Mouse (Mus musculus): ENCODE results near the gene Gan. TPM values are rescaled to one million over a fixed set of nuclear protein-coding genes. Genes with fewer than 3 reads are reported as not detected.

The Gan gene
- polyA plus RNA-seq, 1 experiment, result 8.4 TPM

DNA sequence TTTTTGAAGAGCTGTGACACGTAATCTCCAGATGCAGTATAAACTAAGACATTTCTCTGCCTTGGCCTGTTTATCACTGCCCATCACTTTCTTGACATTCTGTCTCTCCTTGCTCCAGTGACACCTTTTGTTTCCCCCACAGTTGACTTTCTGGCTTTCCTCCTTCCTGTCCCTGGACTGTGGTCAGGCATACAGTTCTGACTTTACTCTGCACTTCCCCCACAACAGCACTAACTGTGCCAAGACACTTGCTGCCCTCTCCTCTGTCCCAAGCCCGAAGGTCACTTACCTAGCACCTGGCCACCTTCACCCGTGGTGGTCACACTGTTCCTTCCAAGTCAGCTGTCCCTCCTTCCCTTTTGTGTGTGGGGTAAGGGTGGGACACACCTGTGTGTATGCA lies 13.9 kb downstream of the Gan start:
- no peak for TF ChIP-seq POLR2A (IDR thresholded peaks at IDR 0.05; ENCODE audit: extremely low read depth, insufficient read depth, low read length)
- no peak for TF ChIP-seq CTCF (IDR thresholded peaks at IDR 0.05; ENCODE audit: extremely low read depth, insufficient read depth, low read length)
- Histone ChIP-seq H3K4me3 (ENCODE audit: insufficient read depth, low read length) (no peak overlapping the region), H3K4me1 (ENCODE audit: control insufficient read depth, insufficient read depth, low read length) (peaks cover 2% of the 10 kb centered on the region; the same call in 1 of the 2 replicates), H3K27ac (ENCODE audit: insufficient read depth, low read length) (no peak overlapping the region)

DNA sequence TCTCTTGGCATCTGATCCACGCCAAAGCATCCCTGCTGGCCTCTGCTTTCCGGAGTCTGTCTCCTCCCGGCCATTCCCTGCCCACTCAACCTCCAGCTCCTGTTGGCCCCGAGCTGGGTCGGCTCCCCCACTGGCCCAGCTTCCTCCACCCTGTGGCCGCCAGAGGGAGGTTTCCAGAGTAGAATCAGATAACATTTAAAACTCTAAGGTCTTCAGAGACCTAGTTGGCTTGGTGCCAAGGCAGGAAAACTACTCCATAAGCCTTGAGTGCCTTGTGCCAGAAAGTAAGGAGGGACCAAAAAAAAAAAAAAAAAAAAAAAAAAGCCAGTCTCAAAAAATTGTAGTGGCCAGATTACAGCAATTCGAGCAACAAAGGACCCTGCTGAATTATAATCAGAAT lies 15.0 kb downstream of the Gan start:
- no peak overlapping the region for H3K4me3 ChIP-seq (ENCODE audit: insufficient read depth, low read length)

DNA sequence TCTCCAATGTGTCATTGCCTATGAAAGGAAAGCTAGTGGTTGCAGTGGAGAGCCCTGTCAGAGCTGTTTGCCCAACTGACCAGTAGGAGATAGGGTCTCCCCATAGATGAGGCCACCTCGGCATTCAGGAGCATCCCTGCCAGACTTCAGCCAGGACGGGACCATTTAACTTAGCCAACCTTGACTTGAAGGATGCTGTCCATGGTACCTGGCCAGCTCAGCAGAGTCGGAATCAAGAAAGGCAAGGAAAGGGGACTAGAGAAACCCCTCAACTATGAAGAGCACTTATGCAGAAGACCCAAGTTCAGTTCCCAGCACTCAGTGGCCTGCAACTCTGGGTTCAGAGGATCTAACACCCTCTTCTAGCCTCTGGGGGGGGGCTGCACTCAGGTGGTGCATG lies 15.8 kb downstream of the Gan start:
- Histone ChIP-seq H3K4me3 (ENCODE audit: insufficient read depth, low read length) (no peak overlapping the region), H3K4me1 (ENCODE audit: control insufficient read depth, insufficient read depth, low read length) (peaks cover 2% of the 10 kb centered on the region; the same call in 1 of the 2 replicates), H3K27ac (ENCODE audit: insufficient read depth, low read length) (no peak overlapping the region)
- no peak for TF ChIP-seq POLR2A (IDR thresholded peaks at IDR 0.05; ENCODE audit: extremely low read depth, insufficient read depth, low read length)
- TF ChIP-seq CTCF (IDR thresholded peaks at IDR 0.05; ENCODE audit: extremely low read depth, insufficient read depth, low read length), result no peak

More for the DNA sequence above, 15.0 kb downstream of the Gan start:
- H3K27ac ChIP-seq (ENCODE audit: insufficient read depth, low read length), result no peak overlapping the region
- peaks cover 2% of the 10 kb centered on the region; the same call in 1 of the 2 replicates for H3K4me1 ChIP-seq (ENCODE audit: control insufficient read depth, insufficient read depth, low read length)
- TF ChIP-seq CTCF (IDR thresholded peaks at IDR 0.05; ENCODE audit: extremely low read depth, insufficient read depth, low read length) (no peak), POLR2A (IDR thresholded peaks at IDR 0.05; ENCODE audit: extremely low read depth, insufficient read depth, low read length) (no peak)

DNA sequence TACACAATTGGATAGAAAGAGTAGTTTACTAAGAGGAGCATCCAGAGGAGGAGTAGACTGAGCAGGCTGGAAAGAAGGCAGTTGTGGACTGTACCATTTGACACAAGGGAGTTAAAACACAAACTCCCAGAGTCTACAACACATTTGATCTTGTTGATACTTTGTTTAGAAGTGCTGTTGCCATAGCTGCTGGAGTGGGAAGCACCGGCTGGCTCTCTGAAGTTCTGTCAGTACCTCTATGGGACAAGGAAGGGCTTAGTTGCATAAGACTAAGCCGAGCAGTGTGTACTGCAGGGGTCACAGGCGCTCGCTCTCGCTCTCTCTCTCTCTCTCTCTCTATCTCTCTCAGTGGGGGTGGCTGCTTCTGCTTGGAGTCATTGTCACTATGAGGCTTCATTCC lies 16.6 kb downstream of the Gan start:
- TF ChIP-seq POLR2A (IDR thresholded peaks at IDR 0.05; ENCODE audit: extremely low read depth, insufficient read depth, low read length) (no peak), CTCF (IDR thresholded peaks at IDR 0.05; ENCODE audit: extremely low read depth, insufficient read depth, low read length) (no peak)
- H3K4me3 ChIP-seq (ENCODE audit: insufficient read depth, low read length), result no peak overlapping the region
- no peak overlapping the region for H3K27ac ChIP-seq (ENCODE audit: insufficient read depth, low read length)
- peaks cover 2% of the 10 kb centered on the region; the same call in 1 of the 2 replicates for H3K4me1 ChIP-seq (ENCODE audit: control insufficient read depth, insufficient read depth, low read length)

DNA sequence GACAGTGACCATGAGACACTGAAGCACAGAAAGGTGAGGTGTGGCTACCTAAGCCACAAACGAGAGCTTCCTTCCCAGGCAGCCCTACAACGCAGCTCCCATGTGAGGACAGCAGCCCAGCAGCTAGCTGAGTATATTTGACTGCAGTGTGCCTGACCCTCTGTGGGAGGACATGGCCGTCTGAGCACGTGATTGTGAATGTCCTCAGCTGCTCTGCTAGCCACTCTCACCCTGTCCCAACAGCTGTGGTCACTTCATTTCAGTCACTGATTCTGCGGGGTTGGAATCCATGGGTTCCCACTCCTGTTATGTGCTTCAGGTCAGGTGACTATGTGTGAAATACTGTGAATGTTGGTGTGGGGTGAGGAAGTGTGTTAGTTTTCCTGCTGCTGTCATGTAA lies 18.4 kb downstream of the Gan start:
- H3K4me1 ChIP-seq (ENCODE audit: control insufficient read depth, insufficient read depth, low read length), result no peaks in the 10 kb centered on the region
- H3K27ac ChIP-seq (ENCODE audit: insufficient read depth, low read length), result no peak overlapping the region
- H3K4me3 ChIP-seq (ENCODE audit: insufficient read depth, low read length), result no peak overlapping the region
- TF ChIP-seq POLR2A (IDR thresholded peaks at IDR 0.05; ENCODE audit: extremely low read depth, insufficient read depth, low read length) (no peak), CTCF (IDR thresholded peaks at IDR 0.05; ENCODE audit: extremely low read depth, insufficient read depth, low read length) (no peak)

DNA sequence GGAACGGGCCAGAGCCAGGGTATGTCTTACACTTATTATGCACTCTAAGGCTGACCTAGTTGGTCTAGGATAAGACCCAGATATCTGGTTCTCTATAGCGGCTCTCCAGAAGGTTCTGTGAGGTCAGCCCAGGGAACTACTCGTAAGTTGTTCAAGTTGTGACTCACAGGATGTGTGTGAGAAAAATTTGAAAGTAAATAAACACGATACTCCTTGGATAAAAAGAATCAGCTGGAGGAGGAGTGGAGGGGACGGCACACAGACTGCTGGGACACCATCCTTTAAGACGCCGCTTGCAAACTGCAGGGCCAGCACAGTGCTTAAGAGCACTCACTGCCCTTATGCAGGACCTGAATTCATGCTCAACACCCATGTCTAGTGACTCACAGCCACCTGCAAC lies 19.3 kb downstream of the Gan start:
- TF ChIP-seq POLR2A (IDR thresholded peaks at IDR 0.05; ENCODE audit: extremely low read depth, insufficient read depth, low read length), result no peak
- no peak for TF ChIP-seq CTCF (IDR thresholded peaks at IDR 0.05; ENCODE audit: extremely low read depth, insufficient read depth, low read length)
- H3K27ac ChIP-seq (ENCODE audit: insufficient read depth, low read length), result no peak overlapping the region
- no peak overlapping the region for H3K4me3 ChIP-seq (ENCODE audit: insufficient read depth, low read length)
- no peaks in the 10 kb centered on the region for H3K4me1 ChIP-seq (ENCODE audit: control insufficient read depth, insufficient read depth, low read length)

- no peak overlapping the region for H3K27ac ChIP-seq (ENCODE audit: insufficient read depth, low read length)
- no peak overlapping the region for H3K4me3 ChIP-seq (ENCODE audit: insufficient read depth, low read length)
- TF ChIP-seq POLR2A (IDR thresholded peaks at IDR 0.05; ENCODE audit: extremely low read depth, insufficient read depth, low read length) (no peak), CTCF (IDR thresholded peaks at IDR 0.05; ENCODE audit: extremely low read depth, insufficient read depth, low read length) (0 out of 2 replicates have a peak, but pooled peaks have one; percentile 7)
- H3K4me1 ChIP-seq (ENCODE audit: control insufficient read depth, insufficient read depth, low read length), result no peaks in the 10 kb centered on the region
Observed at GRCm38 (mm10) chr8:117178039-117178438, 20.1 kb downstream of the Gan start.

GRCm38 (mm10) chr8:117178676-117179075 lies 20.7 kb downstream of the Gan start:
- TF ChIP-seq POLR2A (IDR thresholded peaks at IDR 0.05; ENCODE audit: extremely low read depth, insufficient read depth, low read length) (no peak), CTCF (IDR thresholded peaks at IDR 0.05; ENCODE audit: extremely low read depth, insufficient read depth, low read length) (no peak)
- Histone ChIP-seq H3K27ac (ENCODE audit: insufficient read depth, low read length) (no peak overlapping the region), H3K4me3 (ENCODE audit: insufficient read depth, low read length) (no peak overlapping the region), H3K4me1 (ENCODE audit: control insufficient read depth, insufficient read depth, low read length) (no peaks in the 10 kb centered on the region)

GRCm38 (mm10) chr8:117182746-117183145 lies 24.8 kb downstream of the Gan start:
- TF ChIP-seq POLR2A (IDR thresholded peaks at IDR 0.05; ENCODE audit: extremely low read depth, insufficient read depth, low read length) (no peak), CTCF (IDR thresholded peaks at IDR 0.05; ENCODE audit: extremely low read depth, insufficient read depth, low read length) (0 out of 2 replicates have a peak, but pooled peaks have one; percentile 8)
- Histone ChIP-seq H3K4me1 (ENCODE audit: control insufficient read depth, insufficient read depth, low read length) (no peaks in the 10 kb centered on the region), H3K27ac (ENCODE audit: insufficient read depth, low read length) (no peak overlapping the region), H3K4me3 (ENCODE audit: insufficient read depth, low read length) (no peak overlapping the region)

DNA sequence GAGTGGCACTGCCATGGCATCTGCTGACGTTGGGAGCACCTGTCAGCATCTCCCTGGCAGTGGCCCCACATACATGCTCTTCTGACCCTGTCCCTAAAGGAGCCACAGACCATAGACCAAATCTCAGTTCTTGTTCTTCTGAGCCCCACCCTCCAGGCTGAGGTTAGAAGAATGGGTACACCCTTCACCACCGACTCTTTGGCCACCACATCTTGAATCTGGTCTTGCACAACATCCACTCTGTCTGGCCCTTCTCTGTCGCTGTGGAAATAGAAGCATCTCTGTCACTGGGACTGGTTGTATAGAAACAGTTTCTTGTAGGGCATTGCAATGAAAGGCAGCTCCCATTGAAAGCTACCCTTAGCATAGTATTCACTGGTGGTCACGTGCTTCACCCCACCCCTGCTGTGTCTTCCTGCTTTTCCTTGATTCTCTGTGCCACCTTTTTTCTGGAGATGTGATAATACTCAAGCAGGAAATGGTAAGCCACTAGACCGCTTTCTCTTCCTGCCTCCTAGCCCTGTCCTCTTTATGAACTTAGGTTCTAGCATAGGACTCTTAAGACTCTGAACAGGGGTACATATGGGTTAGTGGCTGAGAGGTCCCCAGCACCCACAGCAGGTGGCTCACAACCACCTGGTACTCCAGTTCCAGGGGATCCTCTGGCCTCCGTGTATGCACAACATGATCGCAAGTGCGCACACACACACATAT lies 25.9 kb downstream of the Gan start:
- no peak overlapping the region for H3K4me3 ChIP-seq (ENCODE audit: insufficient read depth, low read length)
- H3K27ac ChIP-seq (ENCODE audit: insufficient read depth, low read length), result no peak overlapping the region
- no peaks in the 10 kb centered on the region for H3K4me1 ChIP-seq (ENCODE audit: control insufficient read depth, insufficient read depth, low read length)
- TF ChIP-seq POLR2A (IDR thresholded peaks at IDR 0.05; ENCODE audit: extremely low read depth, insufficient read depth, low read length), result no peak
- no peak for TF ChIP-seq CTCF (IDR thresholded peaks at IDR 0.05; ENCODE audit: extremely low read depth, insufficient read depth, low read length)
